Mouse (Mus musculus) erythroblast, embryonic 14.5 days (primary cell): ENCODE measurements around the gene Cyp2c37.
"Not testable (repeated sequence)": the region's sequence is repeated elsewhere in the genome, so short reads cannot be mapped to it uniquely, and the experiment has no call there.

Source experiments
- GATA1 ChIP-seq: IDR thresholded peaks from 2 replicates; pipeline ENCODE4 v1.6.1; 2012; ENCODE audit warnings: low read length, inconsistent platforms, mixed read lengths
- TAL1 ChIP-seq: IDR thresholded peaks from 3 replicates; pipeline ENCODE4 v1.6.1; 2012; ENCODE audit warnings: low read length, inconsistent platforms, mixed read lengths

DNA sequence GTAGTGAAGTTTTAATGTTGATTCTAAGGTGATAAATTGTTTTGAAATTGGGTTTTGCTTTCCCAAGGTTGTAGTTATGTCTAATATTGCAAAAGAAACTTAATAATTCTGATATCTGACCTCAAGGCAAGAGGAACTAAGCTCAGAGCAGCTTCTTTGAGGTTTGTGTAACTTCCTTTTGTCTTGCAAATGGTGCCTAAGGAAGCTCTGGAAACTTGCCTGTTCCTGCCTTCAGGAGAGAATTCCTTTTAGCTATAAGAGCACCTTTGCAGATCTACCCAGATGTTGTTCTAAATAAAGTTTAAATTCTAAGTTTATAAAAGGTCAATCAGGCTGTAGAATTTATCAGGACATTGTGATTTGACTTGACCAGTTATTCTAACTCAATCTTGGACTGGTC, 31.4 kb upstream of the Cyp2c37 start:
- TF ChIP-seq GATA1, TAL1: not testable (repeated sequence)
